Mouse (Mus musculus): ENCODE results near the gene Rnf138rt1. TPM values are rescaled to one million over a fixed set of nuclear protein-coding genes. Genes with fewer than 3 reads are reported as not detected.

Rnf138rt1 gene
- polyA plus RNA-seq, 1 experiment from 2014 or later = 0.42 TPM

GRCm38 (mm10) chrX:163722785-163723577 is 38.1 kb downstream of the Rnf138rt1 start:
- Histone ChIP-seq H3K4me2 (replicated peaks; ENCODE audit: low read depth, low read length) (no peak overlapping the region), H3K4me1 (replicated peaks; ENCODE audit: control insufficient read depth, insufficient read depth, low read length) (no peaks in the 10 kb centered on the region), H3K4me3 (ENCODE audit: low read depth, low read length) (no peak overlapping the region), H3K27me3 (ENCODE audit: control insufficient read depth, insufficient read depth, low read length) (peaks cover 3% of the 10 kb centered on the region; the same call in 1 of the 2 replicates), H3K27ac (ENCODE audit: low read depth, low read length) (no peak overlapping the region), H3K9ac (ENCODE audit: low read depth, low read length) (no peak overlapping the region), H3K9me3 (ENCODE audit: control insufficient read depth, low read length) (no peaks in the 10 kb centered on the region), H3K36me3 (ENCODE audit: control insufficient read depth, insufficient read depth, low read length) (no peaks in the 10 kb centered on the region)
- 36% methylated on average over 12 of the region's 12 CpGs for WGBS
- ATAC-seq (ENCODE audit: low FRiP score) (peak; percentile 80), DNase-seq (ENCODE audit: low spot score) (peak; percentile 21)

DNA sequence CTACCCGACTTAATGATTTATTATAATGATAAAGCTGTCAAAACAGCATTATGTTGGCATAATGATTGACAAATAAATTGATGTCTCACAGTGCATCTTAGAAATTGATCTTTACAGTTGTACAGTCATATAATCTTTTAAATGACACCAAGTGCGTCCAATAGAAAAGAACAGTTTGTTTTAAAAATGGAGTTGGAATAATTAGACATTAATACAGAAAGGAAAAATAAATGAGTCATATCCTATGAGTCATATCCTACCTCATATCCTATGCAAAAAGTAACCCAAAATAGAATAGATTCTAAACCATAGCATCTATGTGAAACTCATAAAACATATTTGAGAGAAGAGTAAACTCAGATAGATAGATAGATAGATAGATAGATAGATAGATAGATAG is 40.5 kb downstream of the Rnf138rt1 start:
- 81% methylated on average over 2 of the region's 2 CpGs for WGBS
- DNase-seq (ENCODE audit: low spot score) (no peak), ATAC-seq (ENCODE audit: low FRiP score) (no peak)
- H3K9me3 ChIP-seq (ENCODE audit: control insufficient read depth, low read length) = no peaks in the 10 kb centered on the region
- H3K27ac ChIP-seq (ENCODE audit: low read depth, low read length) = no peak overlapping the region
- no peak overlapping the region for H3K9ac ChIP-seq (ENCODE audit: low read depth, low read length)
- no peaks in the 10 kb centered on the region for H3K36me3 ChIP-seq (ENCODE audit: control insufficient read depth, insufficient read depth, low read length)
- no peaks in the 10 kb centered on the region for H3K4me1 ChIP-seq (replicated peaks; ENCODE audit: control insufficient read depth, insufficient read depth, low read length)
- no peak overlapping the region for H3K4me3 ChIP-seq (ENCODE audit: low read depth, low read length)
- peaks cover 3% of the 10 kb centered on the region; the same call in 1 of the 2 replicates for H3K27me3 ChIP-seq (ENCODE audit: control insufficient read depth, insufficient read depth, low read length)
- no peak overlapping the region for H3K4me2 ChIP-seq (replicated peaks; ENCODE audit: low read depth, low read length)

Other genes starting within 250 kb of the Rnf138rt1 start
- 0.11 and 0.15 TPM in 2 replicates for gene Grpr, start 211.7 kb downstream of the Rnf138rt1 start, polyA plus RNA-seq (2014; fragmentation: Nextera tagmentation; extraction: Ambion mirVana)
- gene Ap1s2, start 147.7 kb upstream of the Rnf138rt1 start, polyA plus RNA-seq (2014; fragmentation: Nextera tagmentation; extraction: Ambion mirVana) = 52.4 and 56.3 TPM in 2 replicates
- gene Zrsr2, start 197.3 kb upstream of the Rnf138rt1 start, polyA plus RNA-seq (2014; fragmentation: Nextera tagmentation; extraction: Ambion mirVana) = 56.8 and 64.1 TPM in 2 replicates